7 mouse cellular contexts compared by ENCODE assay signal in the genomic region with DNA sequence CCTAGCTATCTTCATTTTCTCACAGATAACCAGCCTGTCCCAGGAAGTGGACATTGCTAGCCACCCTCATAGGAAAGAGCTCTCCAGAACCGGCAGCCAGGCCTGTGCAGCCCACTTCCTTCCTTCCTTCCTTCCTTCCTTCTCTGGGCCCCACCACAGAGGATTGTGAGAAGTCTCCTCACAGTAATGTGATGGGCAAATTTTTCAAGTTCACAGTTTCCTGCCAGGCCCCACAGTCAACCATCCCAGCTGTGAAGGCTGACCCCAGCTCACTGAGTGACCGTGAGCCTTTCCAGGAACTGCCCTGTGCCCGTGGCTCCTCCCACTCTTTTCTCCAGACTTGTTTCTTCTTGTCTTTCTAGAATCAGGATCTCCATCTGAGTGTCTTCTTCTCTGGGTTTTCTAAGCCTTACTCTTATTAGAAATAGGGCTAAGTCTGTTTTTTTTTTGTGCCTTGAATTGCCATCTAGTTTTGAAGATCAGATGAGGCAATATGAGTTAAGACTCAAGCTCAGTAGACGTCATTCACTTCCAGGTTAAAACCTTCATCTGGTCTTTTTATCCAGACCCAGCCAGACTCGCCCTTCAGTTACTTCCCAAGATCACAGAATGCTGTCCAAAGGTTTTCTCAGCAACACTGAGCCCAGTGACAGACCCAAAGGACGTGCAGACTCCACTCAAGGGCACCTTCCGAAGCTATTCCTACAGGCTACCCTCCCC. TPM values are rescaled to one million over a fixed set of nuclear protein-coding genes. Genes with fewer than 3 reads are reported as not detected.
DNase-seq lines count a peak whose midpoint lies in the region; ATAC-seq and TF ChIP-seq lines count a peak whose summit lies in the region.

No protein-coding gene starts in this region.

- H3K27me3 ChIP-seq in neural tube, embryonic 13.5 days, result no peaks in the 10 kb centered on the region
- no peaks in the 10 kb centered on the region for H3K27me3 ChIP-seq in forebrain, postnatal 0 days (ENCODE audit: insufficient read depth, low read length)
- H3K27me3 ChIP-seq in stomach, embryonic 14.5 days (ENCODE audit: control insufficient read depth, insufficient read depth, low read length), result no peaks in the 10 kb centered on the region

- no peak for TF ChIP-seq CTCF in forebrain, postnatal 0 days (IDR thresholded peaks at IDR 0.05; ENCODE audit: low read depth)

- H3K4me2 ChIP-seq in neural tube, embryonic 13.5 days, result no peak overlapping the region
- H3K4me2 ChIP-seq in forebrain, postnatal 0 days (ENCODE audit: low read depth), result no peak overlapping the region
- no peak overlapping the region for H3K4me2 ChIP-seq in stomach, embryonic 14.5 days (replicated peaks; ENCODE audit: low read depth, low read length)

- DNase-seq in neural tube, embryonic 10.5 days (ENCODE audit: extremely low spot score, low spot score), result no peak
- no peak for DNase-seq in forebrain, postnatal 0 days
- peak; percentile 42 to 57 for DNase-seq in kidney, postnatal 36 days
- DNase-seq in urinary bladder, adult 18-20 months (ENCODE audit: low spot score in 2 of 2), result no peak
- DNase-seq in spleen, postnatal 10 days (ENCODE audit: low spot score in 2 of 2), result no peak

- 63% methylated on average over 7 of the region's 7 CpGs for WGBS in neural tube, embryonic 13.5 days
- 53% methylated on average over 7 of the region's 7 CpGs for WGBS in forebrain, postnatal 0 days
- WGBS in stomach, embryonic 14.5 days, result 49% methylated on average over 7 of the region's 7 CpGs

- no peak overlapping the region for H3K9ac ChIP-seq in neural tube, embryonic 13.5 days
- H3K9ac ChIP-seq in forebrain, postnatal 0 days, result no peak overlapping the region
- no peak overlapping the region for H3K9ac ChIP-seq in stomach, embryonic 14.5 days (replicated peaks; ENCODE audit: low read depth, low read length)

- no peak overlapping the region for H3K4me3 ChIP-seq in neural tube, embryonic 13.5 days
- H3K4me3 ChIP-seq in forebrain, postnatal 0 days (ENCODE audit: low read depth, low read length), result no peak overlapping the region
- H3K4me3 ChIP-seq in stomach, embryonic 14.5 days (ENCODE audit: low read depth, low read length), result no peak overlapping the region

- ATAC-seq in neural tube, embryonic 13.5 days (ENCODE audit: low read depth), result no peak
- no peak for ATAC-seq in forebrain, postnatal 0 days
- no peak for ATAC-seq in stomach, embryonic 14.5 days (ENCODE audit: insufficient number of reproducible peaks, insufficient read depth, low FRiP score, low read depth)

- no peaks in the 10 kb centered on the region for H3K9me3 ChIP-seq in neural tube, embryonic 13.5 days
- H3K9me3 ChIP-seq in forebrain, postnatal 0 days (ENCODE audit: low read length), result no peaks in the 10 kb centered on the region
- no peaks in the 10 kb centered on the region for H3K9me3 ChIP-seq in stomach, embryonic 14.5 days (ENCODE audit: control insufficient read depth, low read depth, low read length)

- peaks cover 12% of the 10 kb centered on the region; the same call in 1 of the 2 replicates for H3K36me3 ChIP-seq in neural tube, embryonic 13.5 days
- peaks cover 6% of the 10 kb centered on the region; the same call in 1 of the 2 replicates for H3K36me3 ChIP-seq in forebrain, postnatal 0 days (ENCODE audit: insufficient read depth)
- H3K36me3 ChIP-seq in stomach, embryonic 14.5 days (ENCODE audit: control insufficient read depth, insufficient read depth, low read length), result 0 out of 2 replicates have a peak, but pooled peaks cover 4% of the 10 kb centered on the region

- peak overlapping the region; percentile 70 for H3K27ac ChIP-seq in neural tube, embryonic 13.5 days (replicated peaks)
- peak overlapping the region; percentile 50 for H3K27ac ChIP-seq in forebrain, postnatal 0 days (ENCODE audit: low read depth, low read length)
- H3K27ac ChIP-seq in stomach, embryonic 14.5 days (ENCODE audit: low read length), result peak overlapping the region; percentile 68

- peaks cover 40% of the 10 kb centered on the region for H3K4me1 ChIP-seq in neural tube, embryonic 13.5 days (replicated peaks)
- H3K4me1 ChIP-seq in forebrain, postnatal 0 days (ENCODE audit: insufficient read depth), result peaks cover 11% of the 10 kb centered on the region; the same call in 1 of the 2 replicates
- peaks cover 25% of the 10 kb centered on the region for H3K4me1 ChIP-seq in stomach, embryonic 14.5 days (ENCODE audit: control insufficient read depth, insufficient read depth, low read length)

RNA-seq across cellular contexts. Expression of gene Dusp1, which starts 33.7 kb away (rescaled TPM):
- polyA plus RNA-seq in neural tube, embryonic 13.5 days (2015; fragmentation: Nextera tagmentation; extraction: Ambion mirVana), result 32.5 and 36.8 TPM in 2 replicates
- total RNA-seq in forebrain, postnatal 0 days (2014; rRNA removed), result 32.7 and 41.0 TPM in 2 replicates
- polyA plus RNA-seq in forebrain, postnatal 0 days (2015; fragmentation: Nextera tagmentation; extraction: Ambion mirVana), result 36.0 and 38.5 TPM in 2 replicates
- polyA plus RNA-seq in stomach, embryonic 14.5 days (2014; fragmentation: Nextera tagmentation; extraction: Ambion mirVana), result 16.2 and 21.0 TPM in 2 replicates

RNA-seq across cellular contexts. Expression of gene Ergic1, which starts 34.3 kb away (rescaled TPM):
- 91.0 and 92.7 TPM in 2 replicates for polyA plus RNA-seq in neural tube, embryonic 13.5 days (2015; fragmentation: Nextera tagmentation; extraction: Ambion mirVana)
- 137 and 186 TPM in 2 replicates for total RNA-seq in forebrain, postnatal 0 days (2014; rRNA removed)
- 103 and 106 TPM in 2 replicates for polyA plus RNA-seq in forebrain, postnatal 0 days (2015; fragmentation: Nextera tagmentation; extraction: Ambion mirVana)
- polyA plus RNA-seq in stomach, embryonic 14.5 days (2014; fragmentation: Nextera tagmentation; extraction: Ambion mirVana), result 133 and 142 TPM in 2 replicates

Comparison
In these comparisons a context has a peak if more than half of its experiments do, and no peak if none do; other contexts are left out.
1. DNase-seq: peak in kidney, postnatal 36 days (2 of 2); none in neural tube, embryonic 10.5 days (single experiment), forebrain, postnatal 0 days (single experiment), urinary bladder, adult 18-20 months (0 of 2) and spleen, postnatal 10 days (0 of 2).
2. Peak in every context shown above with its lines, with median percentiles within 50 percentile points of each other: H3K27ac ChIP-seq.